13 mouse cellular contexts compared by ENCODE assay signal in genomic region chr11:88171876-88172442, GRCm38 (mm10). TPM values are rescaled to one million over a fixed set of nuclear protein-coding genes. Genes with fewer than 3 reads are reported as not detected.
DNase-seq lines count a peak whose midpoint lies in the region; ATAC-seq and TF ChIP-seq lines count a peak whose summit lies in the region.
"Had no signal": no experiment of that assay in that cellular context is flagged by ENCODE, and none has a peak within 500 bp of the region (broad histone marks: within the 10 kb centered on the region; RNA-seq: fewer than 3 reads in every experiment).

No protein-coding gene starts in this region.

- H3K27me3 ChIP-seq in kidney, postnatal 0 days (ENCODE audit: insufficient read depth, low read length) = no peaks in the 10 kb centered on the region
- H3K27me3 ChIP-seq in neural tube, embryonic 13.5 days = peaks cover 12% of the 10 kb centered on the region

- no peak for TF ChIP-seq CTCF in gastrocnemius, adult 2 months (IDR thresholded peaks at IDR 0.05)
- no peak for TF ChIP-seq CTCF in kidney, postnatal 0 days (IDR thresholded peaks at IDR 0.05; ENCODE audit: low read depth)

- ATAC-seq in kidney, postnatal 0 days (replicated peaks; ENCODE audit: low FRiP score, low read depth) = no peak
- ATAC-seq in neural tube, embryonic 13.5 days (ENCODE audit: low read depth) = no peak
- ATAC-seq: liver, embryonic 12.5 days had no signal

- H3K4me1 ChIP-seq in kidney, postnatal 0 days (replicated peaks; ENCODE audit: insufficient read depth, low read length) = peaks cover 24% of the 10 kb centered on the region
- peaks cover 49% of the 10 kb centered on the region for H3K4me1 ChIP-seq in neural tube, embryonic 13.5 days (replicated peaks)

- H3K36me3 ChIP-seq in kidney, postnatal 0 days (ENCODE audit: insufficient read depth, low read length) = no peaks in the 10 kb centered on the region
- H3K36me3 ChIP-seq in neural tube, embryonic 13.5 days = no peaks in the 10 kb centered on the region; the same call in 1 of the 2 replicates
- H3K36me3 ChIP-seq: liver, embryonic 12.5 days had no signal

- H3K4me3 ChIP-seq in gastrocnemius, adult 2 months = peak overlapping the region; percentile 45
- H3K4me3 ChIP-seq in kidney, postnatal 0 days (replicated peaks; ENCODE audit: low read depth, low read length) = no peak overlapping the region
- H3K4me3 ChIP-seq in neural tube, embryonic 13.5 days = no peak overlapping the region
- H3K4me3 ChIP-seq: liver, embryonic 12.5 days; midbrain, embryonic 12.5 days had no signal

- H3K9me3 ChIP-seq in kidney, postnatal 0 days (replicated peaks; ENCODE audit: low read length) = no peaks in the 10 kb centered on the region
- no peaks in the 10 kb centered on the region for H3K9me3 ChIP-seq in neural tube, embryonic 13.5 days
- H3K9me3 ChIP-seq: liver, embryonic 12.5 days; midbrain, embryonic 12.5 days had no signal

- no peak overlapping the region for H3K9ac ChIP-seq in kidney, postnatal 0 days (ENCODE audit: low read depth, low read length)
- peak overlapping the region; percentile 36 for H3K9ac ChIP-seq in neural tube, embryonic 13.5 days
- H3K9ac ChIP-seq: liver, embryonic 12.5 days had no signal

- WGBS in kidney, postnatal 0 days = 74% methylated on average over 15 of the region's 15 CpGs
- 58% methylated on average over 15 of the region's 15 CpGs for WGBS in neural tube, embryonic 13.5 days

- H3K4me2 ChIP-seq in kidney, postnatal 0 days (ENCODE audit: low read length) = no peak overlapping the region
- no peak overlapping the region for H3K4me2 ChIP-seq in neural tube, embryonic 13.5 days
- H3K4me2 ChIP-seq: liver, embryonic 12.5 days; midbrain, embryonic 12.5 days had no signal

- peak overlapping the region; percentile 91 for H3K27ac ChIP-seq in gastrocnemius, adult 2 months
- peak overlapping the region; percentile 82 for H3K27ac ChIP-seq in kidney, postnatal 0 days
- peak overlapping the region; percentile 52 for H3K27ac ChIP-seq in neural tube, embryonic 13.5 days (replicated peaks)
- H3K27ac ChIP-seq: liver, embryonic 12.5 days had no signal

- intact Hi-C loops in gastrocnemius, adult 2 months (cut with DNase I) = no loop called here

- peak; percentile 54 for DNase-seq in gastrocnemius, adult 2 months
- DNase-seq in gastrocnemius, postnatal 10 days = no peak
- DNase-seq in kidney, postnatal 0 days (ENCODE audit: low spot score) = no peak
- no peak for DNase-seq in kidney, adult 8-10 months
- peak; percentile 78 to 85 for DNase-seq in cerebellum, postnatal 10 days
- DNase-seq in urinary bladder, adult 18-20 months (ENCODE audit: low spot score in 2 of 2) = no peak
- DNase-seq in left cerebral cortex, adult 11 months (ENCODE audit: low spot score) = no peak
- DNase-seq: adrenal gland, adult 2 months; kidney, postnatal 36 days; thymus, adult 18-20 months had no signal

RNA-seq across cellular contexts. Expression of gene Mrps23, which starts 32.2 kb away (rescaled TPM):
- 100 to 1,000 TPM; 122 to 144 TPM for total RNA-seq in gastrocnemius, adult 2 months (2021)
- total RNA-seq in gastrocnemius, postnatal 10 days (2021) = 100 to 1,000 TPM; 121 to 133 TPM
- polyA plus RNA-seq in kidney, postnatal 0 days (2015; fragmentation: Nextera tagmentation; extraction: Ambion mirVana) = 76.3 and 77.7 TPM in 2 replicates
- polyA plus RNA-seq in neural tube, embryonic 13.5 days (2015; fragmentation: Nextera tagmentation; extraction: Ambion mirVana) = 64.2 and 69.4 TPM in 2 replicates

Comparison
In these comparisons a context has a peak if more than half of its experiments do, and no peak if none do; other contexts are left out.
1. DNase-seq: peak in gastrocnemius, adult 2 months (single experiment) and cerebellum, postnatal 10 days (2 of 2); none in gastrocnemius, postnatal 10 days (single experiment), kidney, postnatal 0 days (single experiment), kidney, adult 8-10 months (0 of 2), urinary bladder, adult 18-20 months (0 of 2) and left cerebral cortex, adult 11 months (single experiment).
2. Peak in every context shown above with its lines, with median percentiles within 50 percentile points of each other: H3K27ac ChIP-seq.